Mouse (Mus musculus): ENCODE measurements around the gene Fasn.
"Not testable (repeated sequence)": the region's sequence is repeated elsewhere in the genome, so short reads cannot be mapped to it uniquely, and the experiment has no call there.

The Fasn gene

DNA sequence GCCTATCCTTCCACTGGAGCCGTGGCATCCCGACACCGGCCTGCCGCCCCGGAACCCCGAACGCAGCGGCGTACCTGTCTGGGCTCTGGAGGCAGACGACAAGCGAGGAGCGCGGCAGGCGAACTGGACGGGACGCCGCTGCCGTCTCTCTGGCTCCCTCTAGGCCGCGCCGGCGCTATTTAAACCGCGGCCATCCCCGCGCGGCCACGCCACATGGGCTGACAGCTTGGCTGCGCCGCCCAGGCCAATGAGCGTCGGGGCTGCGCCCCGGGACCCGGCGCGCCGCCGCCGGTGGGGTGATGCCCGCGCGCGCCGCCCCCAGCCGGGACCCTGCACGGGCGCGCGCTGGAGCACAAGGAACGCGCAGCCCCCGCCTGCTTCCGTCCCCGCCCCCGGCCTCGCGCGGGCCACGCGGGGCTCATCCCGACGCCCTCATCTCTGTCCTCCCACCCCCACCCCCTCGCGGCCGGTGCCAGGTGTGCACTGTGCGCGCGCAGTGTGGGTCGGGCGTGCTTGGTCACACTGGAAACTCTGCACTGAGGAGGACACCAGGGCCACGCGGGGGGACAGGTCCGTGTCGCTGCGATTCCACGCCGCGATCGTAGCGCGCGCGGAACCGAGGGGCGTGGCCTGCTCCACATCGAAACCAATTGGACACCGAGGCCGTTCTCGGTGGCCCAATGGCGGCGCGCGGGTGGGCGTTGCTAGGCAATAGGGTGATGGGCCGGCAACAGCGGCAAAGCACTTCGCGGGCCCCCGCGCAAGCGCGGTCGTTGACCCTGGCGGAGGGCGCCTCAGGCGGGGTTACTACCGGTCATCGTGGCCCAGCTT is at the start of gene Fasn:
TSS of gene Fasn (minus strand) at position 592 of the 831 bp plus-strand sequence.
- in situ Hi-C loops (cut with MboI; ENCODE audit: low sequenced_read_pairs): no loop called here

DNA sequence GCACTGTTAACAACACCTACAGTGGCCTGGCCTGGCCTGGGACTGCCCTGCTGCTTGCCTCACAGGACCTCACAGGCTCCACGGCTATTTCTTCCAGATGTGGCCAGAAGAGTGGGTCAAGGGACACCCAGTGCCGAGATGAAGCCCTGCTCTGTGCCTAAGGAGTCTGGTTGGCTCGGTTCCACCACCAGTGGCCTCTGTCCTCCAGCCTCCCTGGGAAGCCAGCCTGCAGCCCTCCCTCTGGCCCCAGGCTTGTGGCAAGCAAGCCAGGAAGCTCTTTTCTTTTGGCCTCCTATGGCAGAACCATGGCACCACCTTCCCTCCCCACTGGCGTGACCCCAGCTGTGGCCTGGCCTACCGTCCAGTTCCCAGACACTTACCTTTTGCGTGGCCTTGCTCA is 48.9 kb upstream of the Fasn start:
- in situ Hi-C loops (cut with MboI; ENCODE audit: low sequenced_read_pairs): no loop called here

DNA sequence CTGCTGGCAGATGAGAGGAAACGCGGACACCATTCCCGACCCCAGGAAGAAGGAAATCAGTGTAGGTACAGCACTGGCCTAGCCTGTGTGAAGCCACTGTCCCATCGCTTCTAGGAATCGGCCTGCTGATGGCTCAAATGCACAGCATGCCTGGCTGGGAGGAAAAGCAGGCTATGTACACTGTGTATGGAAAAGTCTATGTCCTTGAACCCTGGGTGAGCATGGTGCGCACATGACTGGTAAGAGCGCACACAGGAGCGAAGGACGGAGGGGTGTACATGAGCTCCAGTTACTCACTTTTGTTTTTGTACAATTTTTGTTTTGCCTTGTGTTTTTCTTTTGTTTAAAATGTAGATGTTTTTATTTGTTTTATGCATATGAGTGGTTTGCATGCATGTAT is 47.2 kb upstream of the Fasn start:
- in situ Hi-C loops (cut with MboI; ENCODE audit: low sequenced_read_pairs): no loop called here

DNA sequence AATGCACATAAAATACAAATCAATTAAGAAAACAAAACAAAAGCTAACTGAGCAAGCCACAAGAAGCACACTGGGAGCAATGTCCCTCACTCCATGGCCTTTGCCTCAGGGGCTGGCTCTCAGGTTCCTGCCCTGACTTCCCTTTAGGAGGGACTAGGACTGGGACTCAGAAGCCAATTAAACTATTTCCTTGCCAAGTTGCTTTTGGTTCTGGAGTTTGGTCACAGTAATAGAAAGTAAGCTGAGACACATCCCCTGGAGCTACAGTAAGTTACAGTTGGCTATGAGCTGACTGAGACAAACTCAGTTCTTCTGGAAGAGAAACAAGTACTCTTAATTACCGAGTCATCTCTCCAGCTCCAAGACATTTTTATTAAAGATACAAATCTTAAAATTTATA is 41.5 kb upstream of the Fasn start:
- in situ Hi-C loops (cut with MboI; ENCODE audit: low sequenced_read_pairs): no loop called here

DNA sequence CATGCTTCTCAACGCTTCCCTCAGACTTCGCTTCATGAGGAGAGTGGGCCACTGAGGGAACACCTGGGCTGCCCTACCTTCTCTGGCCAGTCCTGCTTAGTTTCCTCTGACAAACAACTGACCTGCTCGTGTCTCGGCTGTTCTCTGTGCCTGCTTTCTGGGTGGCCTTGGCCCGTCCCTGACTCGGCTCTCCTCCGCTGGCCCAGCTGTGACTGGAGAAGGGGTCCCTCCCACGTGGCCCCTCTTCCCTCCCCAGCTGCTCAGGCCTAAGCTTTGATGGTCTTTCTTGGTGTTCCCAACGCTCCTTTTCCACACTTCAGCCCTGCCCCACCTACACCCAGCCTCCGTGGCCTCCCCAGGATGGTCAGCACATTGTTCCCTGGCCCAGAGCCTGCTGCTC is 38.5 kb upstream of the Fasn start:
- in situ Hi-C loops (cut with MboI; ENCODE audit: low sequenced_read_pairs): no loop called here

DNA sequence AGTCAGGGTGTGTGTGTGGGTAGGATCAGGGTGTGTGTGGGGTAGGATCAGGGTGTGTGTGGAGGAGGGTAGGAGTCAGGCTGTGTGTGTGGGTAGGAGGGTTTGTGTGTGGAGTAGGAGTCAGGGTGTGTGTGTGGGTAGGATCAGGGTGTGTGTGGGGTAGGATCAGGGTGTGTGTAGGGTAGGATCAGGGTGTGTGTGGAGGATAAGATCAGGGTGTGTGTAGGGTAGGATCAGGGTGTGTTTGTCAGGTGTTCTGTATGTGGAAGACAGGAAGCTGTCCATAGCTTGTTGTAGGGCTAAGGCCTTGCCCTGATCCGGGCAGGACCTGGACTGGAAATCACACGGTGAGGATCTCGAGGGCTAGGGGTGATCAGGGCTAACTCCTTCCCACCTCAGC is 31.6 kb upstream of the Fasn start:
- in situ Hi-C loops (cut with MboI; ENCODE audit: low sequenced_read_pairs): not testable (repeated sequence)

DNA sequence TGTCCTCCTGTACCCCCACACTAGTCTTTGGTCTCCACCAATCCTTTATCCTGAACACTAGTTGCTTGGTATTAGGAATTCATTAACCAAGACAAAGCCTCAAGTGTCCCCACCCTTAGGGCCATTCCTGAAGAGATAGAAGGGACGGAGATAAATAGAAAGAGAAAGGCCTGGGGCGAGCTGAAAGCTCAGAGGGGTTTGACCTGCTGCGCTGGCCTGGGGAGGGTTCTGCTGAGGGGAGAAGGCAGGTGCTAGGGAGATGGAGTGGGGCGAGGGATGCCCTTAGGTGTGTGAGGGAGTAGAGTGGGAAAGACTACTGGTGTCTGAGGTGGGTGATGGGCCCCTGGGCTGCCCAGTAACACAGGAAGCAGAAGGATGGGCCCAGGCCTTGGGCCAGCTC is 29.4 kb upstream of the Fasn start:
- in situ Hi-C loops (cut with MboI; ENCODE audit: low sequenced_read_pairs): no loop called here

DNA sequence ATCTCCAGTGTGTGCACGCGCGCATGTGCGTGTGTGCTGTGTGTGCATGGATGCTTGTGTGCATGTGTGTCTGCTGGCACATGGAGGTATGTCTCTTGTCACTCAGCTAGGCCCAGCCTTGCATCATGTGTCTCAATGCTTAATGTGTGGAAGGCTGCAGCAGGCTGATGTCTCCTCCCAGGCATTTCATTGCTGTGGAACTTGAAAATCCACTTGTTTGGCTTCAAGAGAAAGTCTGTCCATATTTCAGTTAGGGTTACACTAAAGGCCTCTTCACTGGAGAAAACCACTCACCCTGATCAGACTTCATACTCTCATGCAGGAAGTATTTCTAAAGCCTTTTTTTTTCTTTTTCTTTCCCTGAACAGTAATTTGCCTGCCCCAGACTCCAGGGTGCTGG is 28.8 kb upstream of the Fasn start:
- in situ Hi-C loops (cut with MboI; ENCODE audit: low sequenced_read_pairs): no loop called here

DNA sequence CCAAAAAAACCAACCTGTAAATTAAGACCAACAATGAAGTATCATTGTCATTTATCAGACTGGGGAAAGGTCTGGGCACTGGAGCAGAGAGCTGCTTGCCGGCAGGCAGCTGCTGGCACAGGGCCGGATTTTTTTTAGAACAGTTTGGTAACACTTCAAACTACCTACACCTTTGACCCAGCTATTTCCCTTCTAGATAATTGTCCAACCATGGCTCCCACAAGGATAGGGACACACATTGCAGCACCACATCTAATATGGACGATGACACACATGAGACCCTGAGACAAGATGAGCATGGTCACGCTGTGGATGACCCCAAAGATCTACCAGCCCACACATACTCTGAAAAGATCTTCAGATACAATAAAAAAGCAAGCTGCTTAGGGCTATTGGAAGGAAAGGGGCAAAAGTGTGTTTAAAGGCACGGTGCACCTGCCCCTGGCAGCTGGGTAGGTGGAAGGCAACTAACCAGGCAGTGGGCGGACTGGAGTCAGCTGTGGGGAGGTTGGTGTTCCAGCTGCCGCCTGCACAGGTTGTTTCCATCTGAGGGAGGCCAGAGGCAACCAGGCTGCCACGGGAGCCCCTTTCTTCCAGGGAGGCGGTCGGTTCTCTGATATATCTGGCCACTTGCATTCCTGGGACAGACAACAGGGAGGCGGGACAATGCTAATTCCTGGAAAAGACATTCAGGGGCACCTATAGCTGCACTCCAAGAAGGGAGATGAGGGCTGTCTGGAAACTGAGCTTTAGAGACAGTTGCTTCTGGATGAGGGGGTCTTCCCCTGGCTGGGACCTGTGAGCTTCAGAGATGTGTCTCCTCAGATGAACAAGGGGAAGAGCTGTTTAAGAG is 28.0 kb upstream of the Fasn start:
- in situ Hi-C loops (cut with MboI; ENCODE audit: low sequenced_read_pairs): no loop called here

DNA sequence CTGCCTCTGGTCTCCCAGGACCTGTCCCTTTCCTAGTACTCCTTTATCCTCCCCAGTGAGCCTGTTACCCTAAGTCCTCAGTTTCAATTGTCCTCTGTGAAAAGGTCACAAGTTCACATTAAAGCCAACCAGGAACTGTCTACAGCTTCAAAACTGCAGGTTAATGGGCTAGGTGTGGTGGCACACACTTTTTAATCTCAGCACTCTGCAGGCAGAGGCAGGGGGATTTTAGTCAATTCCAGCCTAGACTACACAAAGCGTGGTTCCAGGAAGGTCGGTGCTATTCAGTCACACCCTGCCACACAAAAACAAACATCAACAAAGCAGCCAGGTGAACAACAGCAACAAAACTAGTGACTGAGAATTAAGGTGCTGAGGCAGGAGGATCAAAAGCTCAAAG is 27.2 kb upstream of the Fasn start:
- in situ Hi-C loops (cut with MboI; ENCODE audit: low sequenced_read_pairs): no loop called here

DNA sequence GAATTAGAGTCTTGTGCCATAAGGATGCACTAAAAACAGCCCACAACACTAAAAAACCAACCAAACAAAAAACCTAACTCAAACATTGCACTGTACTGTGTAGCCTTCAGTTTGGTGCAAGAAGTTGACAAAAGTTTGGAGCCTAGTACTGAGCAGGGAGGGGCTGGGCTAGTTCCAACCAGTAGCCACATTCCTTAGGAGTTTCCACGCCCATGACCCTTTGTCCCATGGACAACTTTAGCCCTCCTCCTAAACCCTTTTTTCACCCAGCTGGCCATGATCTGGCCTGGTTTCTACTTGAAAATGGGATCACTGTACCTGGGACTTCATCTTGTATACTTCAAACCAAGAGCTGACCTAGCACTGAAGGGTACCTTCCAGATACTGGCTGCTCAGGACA is 26.8 kb upstream of the Fasn start:
- in situ Hi-C loops (cut with MboI; ENCODE audit: low sequenced_read_pairs): no loop called here

DNA sequence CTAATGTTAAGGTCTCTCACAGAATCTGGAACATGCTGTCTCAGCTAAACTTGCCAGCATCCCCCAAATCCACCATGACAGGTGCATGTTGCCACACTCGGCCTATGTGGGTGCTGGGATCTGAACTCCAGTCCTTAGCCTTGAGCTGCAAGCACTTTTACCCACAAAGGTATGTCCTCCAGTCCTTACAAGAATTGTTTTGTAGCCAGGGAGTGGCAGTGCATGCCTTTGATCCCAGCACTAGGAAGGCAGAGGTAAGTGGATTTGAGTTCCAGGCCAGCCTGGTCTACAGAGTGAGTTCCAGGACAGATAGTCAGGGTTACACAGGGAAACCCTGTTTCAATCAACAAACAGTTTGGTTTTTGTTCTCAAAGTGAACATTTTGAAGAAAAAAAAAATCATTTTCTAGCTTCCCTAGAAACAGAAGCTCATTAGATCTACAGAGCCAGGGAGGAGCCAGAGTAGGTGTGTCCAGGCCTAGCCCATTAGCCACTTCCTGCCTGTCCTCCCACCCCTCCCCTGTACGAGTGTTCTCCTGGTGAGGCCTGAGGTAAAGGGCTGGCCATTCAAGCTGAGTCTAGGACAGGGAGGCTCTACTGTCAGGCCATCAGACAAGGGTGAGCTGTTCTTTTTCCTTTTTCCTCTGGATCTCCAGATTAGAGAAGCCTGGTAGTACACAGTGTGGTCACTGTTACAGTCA is 26.1 kb upstream of the Fasn start:
- in situ Hi-C loops (cut with MboI; ENCODE audit: low sequenced_read_pairs): no loop called here

DNA sequence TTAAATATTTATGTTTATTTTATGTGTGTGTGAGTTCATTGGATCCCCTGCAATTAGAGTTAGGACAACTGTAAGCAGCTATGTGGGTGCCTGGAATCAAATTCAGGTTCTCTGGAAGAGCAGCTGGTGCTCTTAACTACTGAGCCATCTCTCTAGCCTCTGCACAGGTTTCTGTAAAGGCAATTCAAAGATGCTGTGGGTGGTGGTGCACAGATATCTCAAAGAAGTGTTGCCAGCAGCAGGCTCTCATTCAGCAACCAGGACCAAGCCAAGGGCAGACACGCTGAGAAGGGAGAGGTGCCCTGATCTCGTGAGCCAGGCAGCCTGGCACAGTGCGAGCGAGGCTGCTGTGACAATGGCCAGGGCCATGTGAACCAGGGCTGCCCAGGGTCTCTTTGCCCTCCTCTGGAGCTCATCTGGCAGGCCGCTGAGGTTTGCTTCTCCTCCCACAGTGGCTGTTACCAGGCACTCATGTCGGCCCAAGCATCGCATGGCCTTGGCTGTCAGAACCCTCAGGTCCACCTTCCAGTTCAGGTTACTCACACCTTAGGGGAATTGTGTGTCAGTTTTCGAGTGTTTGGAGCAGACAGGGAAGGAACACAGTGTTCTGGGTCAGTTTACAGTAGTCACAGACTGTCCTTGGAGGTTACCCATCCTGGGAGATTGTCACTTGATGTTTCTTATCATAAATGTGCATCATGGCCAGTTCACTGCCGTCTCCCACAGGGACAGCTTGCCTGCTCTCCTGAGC is 22.6 kb upstream of the Fasn start:
- in situ Hi-C loops (cut with MboI; ENCODE audit: low sequenced_read_pairs): no loop called here

DNA sequence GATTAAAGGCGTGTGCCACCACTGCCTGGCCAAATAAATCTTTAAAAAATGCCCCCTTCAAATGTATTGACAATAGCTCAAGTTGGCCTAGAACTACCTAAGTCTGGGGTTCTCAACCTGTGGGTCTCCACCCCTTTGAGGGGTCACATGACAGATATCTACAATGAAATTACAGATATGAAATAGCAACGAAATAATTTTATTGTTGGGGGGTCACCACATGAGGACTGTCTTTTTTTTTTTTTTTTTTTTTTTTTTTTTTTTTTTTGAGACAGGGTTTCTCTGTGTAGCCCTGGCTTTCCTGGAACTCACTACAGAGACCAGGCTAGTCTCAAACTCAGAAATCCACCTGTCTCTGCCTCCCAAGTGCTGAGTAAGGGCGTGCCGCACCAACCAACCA is 20.0 kb upstream of the Fasn start:
- in situ Hi-C loops (cut with MboI; ENCODE audit: low sequenced_read_pairs): no loop called here

DNA sequence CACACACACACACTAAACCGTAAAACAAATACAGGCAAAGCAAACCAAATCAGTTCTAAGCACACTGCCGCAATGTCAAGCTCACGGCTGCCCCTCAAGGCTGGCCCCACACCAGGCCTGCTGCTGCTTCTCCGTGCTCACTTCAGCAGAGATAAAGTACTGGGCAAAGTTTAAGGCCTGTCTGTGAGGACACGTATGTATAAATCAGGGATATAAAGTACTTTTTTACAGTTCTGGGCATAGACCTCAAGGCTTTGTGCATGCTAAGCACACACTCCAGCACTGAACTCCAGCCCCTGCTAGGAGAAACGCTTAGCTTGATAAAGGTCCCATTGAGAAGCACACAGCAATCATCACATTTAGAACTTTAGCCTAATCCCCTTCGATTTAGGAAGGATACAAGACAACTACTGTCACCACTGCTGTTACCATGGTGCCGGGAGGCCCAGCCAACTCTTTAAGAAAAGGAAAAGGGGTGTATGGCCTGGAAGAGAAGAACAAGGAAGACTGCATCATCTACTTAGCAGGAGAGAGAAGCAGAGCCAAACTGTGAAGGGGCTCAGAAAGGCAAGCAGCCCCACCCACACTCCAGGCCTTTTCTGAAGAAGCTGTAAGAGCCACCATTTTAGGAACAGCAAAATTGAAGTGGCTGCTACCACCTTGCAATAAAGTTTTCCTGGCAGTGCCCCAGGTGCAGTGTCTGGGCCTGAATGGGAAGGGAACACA is 9.4 kb upstream of the Fasn start:
- in situ Hi-C loops (cut with MboI; ENCODE audit: low sequenced_read_pairs): no loop called here

DNA sequence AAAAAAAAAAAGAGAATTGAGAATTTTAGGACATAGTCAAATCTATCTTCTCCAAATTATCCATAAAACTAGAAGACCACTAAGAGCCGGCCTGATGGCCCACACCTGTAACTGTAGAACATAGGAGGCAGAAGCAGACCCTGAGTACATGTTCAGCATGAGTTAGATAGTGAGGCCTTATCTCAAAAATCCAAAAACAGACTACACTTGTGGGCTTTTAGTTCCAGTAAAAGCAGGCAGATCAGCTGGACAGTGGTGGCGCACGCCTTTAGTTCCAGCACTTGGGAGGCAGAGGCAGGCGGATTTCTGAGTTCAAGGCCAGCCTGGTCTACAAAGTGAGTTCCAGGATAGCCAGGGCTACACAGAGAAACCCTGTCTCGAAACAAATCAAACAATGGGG is 8.6 kb upstream of the Fasn start:
- in situ Hi-C loops (cut with MboI; ENCODE audit: low sequenced_read_pairs): not testable (repeated sequence)

DNA sequence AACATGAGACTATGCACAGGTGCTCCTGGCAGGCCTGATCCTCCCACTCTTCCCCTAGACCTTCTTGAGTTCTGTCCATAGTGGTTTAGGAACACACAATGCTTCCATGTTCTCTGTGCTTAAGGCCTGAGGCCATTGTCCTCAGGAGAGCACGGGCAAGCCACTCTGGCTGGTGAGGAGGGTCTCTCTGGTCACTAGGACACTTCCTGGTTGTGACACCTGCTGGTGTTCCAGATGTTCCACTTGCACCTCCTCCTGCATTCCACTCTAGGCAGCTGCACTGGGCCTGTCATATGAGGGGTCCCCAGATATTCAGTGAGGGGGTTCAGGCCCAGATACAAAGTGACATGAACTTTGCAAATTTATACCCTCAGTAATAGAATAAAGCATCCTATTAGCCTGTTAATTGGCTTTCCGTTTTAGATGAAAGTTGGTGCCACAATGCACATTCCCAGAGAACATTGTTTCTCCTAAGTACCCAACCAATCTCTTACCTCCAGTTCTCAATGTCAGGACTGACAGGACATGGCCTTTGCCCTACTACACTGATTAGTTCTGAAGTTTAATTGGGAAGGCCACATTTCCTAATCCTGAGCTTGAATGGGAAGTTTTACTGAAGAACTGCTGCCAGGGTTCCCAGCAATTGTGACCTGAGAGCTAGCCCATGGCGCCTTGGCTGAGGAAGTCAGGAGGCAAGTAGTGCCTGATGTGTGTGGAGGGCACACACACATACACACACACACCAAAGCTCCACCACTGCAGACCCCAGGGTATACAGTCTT is 7.5 kb upstream of the Fasn start:
- in situ Hi-C loops (cut with MboI; ENCODE audit: low sequenced_read_pairs): no loop called here

DNA sequence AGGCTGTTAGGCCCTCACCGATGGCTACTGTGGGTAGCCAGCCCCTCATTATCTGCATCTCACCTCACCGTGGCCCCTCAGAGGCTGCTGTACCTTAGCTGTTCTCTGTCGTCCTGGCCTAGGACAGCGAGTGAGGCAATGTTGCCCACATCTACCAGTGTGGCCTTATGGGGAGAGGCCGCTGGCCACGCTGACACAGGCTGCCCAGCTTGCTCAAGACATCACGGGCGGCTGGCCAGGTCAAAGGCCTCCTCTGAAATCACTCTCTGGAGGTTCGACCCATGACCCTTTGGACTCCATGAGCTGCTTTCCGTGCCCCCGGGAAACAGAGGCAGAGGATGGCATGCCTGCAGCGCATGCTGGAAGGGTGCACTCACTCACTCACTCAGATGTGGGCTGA is 6.3 kb upstream of the Fasn start:
- in situ Hi-C loops (cut with MboI; ENCODE audit: low sequenced_read_pairs): no loop called here

DNA sequence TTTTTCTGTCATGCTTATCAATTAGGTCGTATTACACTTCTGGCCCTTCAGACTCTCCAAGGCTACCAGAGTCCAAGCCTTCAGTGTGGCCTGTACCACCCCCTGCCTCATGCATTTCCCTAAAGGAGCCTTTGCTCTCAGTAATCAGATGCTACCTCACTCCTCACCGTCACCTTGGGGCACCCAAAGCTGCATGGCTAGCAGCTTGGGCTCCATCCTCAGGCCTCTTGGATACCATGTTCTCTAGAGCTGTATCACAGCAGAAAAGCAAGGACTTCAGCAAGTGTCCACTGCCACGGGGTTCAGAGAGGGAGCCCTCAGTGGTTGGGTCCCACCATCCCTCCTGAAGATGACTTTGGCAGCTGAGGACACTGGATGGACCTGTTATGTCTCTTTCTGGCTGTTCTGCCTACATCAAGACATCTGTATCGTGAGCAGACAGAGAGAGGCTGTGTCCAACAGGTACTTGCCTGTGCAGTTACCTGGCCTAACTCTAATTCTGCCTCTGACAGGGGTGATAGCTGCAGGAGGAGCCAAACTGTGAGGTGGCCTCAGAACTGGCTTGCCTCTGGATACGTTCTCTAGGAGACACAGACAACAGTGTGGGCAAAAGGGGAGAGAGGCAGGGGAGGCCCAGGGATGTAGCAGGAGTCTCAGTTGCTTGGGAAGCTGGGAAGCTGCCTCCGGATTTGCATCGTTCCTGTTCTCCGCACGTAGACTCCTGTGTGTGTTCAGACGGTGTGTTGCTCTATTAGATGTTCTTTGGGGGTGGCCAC is 5.6 kb upstream of the Fasn start:
- in situ Hi-C loops (cut with MboI; ENCODE audit: low sequenced_read_pairs): no loop called here
